Mouse (Mus musculus): ENCODE measurements around the gene Klrd1. TPM values are rescaled to one million over a fixed set of nuclear protein-coding genes. Genes with fewer than 3 reads are reported as not detected.
A peak's percentile ranks its signal among the peaks of the same experiment; 100 is the strongest.

Gene Klrd1
- polyA plus RNA-seq, 1 experiment from 2014 or later: 0.53 TPM

DNA sequence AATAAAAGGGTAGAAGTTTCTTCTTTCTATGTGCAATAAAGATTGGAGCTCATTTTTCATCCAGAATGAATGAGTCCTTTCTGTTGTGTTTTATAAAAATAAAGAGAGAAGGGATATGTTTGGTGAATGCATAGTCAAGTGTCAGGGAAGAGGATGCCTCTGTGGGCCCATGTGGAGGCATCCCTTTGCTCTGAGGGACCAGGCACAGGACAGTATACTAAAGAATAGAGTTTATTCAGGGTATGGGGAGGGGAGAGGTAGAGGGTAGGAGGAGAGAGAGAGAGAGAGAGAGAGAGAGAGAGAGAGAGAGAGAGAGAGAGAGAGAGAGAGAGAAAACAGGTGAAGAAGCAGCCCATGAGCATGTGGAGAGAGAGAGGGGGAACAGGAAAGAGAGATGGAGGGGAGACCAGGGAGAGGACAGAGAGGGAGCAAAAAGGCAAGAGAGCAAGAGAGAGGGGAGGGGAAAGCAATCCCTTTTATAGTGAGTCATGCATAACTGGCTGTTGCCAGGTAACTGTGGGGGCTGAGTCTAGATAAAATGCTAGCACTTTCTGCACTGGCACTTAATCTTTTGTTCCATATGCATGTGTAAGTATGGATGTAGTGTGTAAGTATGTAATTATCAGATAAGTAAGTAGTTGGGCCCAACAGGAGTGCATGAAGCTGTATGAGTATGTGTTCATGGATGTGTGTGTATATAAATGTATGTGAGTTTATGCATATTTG, 34.1 kb upstream of the Klrd1 start:
- Histone ChIP-seq H3K9me3 (ENCODE audit: control insufficient read depth, low read length) (no peaks in the 10 kb centered on the region), H3K4me3 (ENCODE audit: low read depth, low read length) (no peak overlapping the region), H3K36me3 (ENCODE audit: control insufficient read depth, insufficient read depth, low read length) (no peaks in the 10 kb centered on the region), H3K27ac (replicated peaks) (no peak overlapping the region), H3K4me2 (replicated peaks; ENCODE audit: low read depth) (no peak overlapping the region), H3K27me3 (ENCODE audit: control insufficient read depth, insufficient read depth, low read length) (no peaks in the 10 kb centered on the region), H3K9ac (ENCODE audit: low read length) (no peak overlapping the region), H3K4me1 (replicated peaks; ENCODE audit: control insufficient read depth, insufficient read depth) (no peaks in the 10 kb centered on the region)
- TF ChIP-seq CTCF (IDR thresholded peaks at IDR 0.05; ENCODE audit: low read depth): no peak
- no peak for TF ChIP-seq EP300 (optimal IDR thresholded peaks at IDR 0.05)
- DNase-seq (ENCODE audit: low spot score): no peak
- 0 out of 2 replicates have a peak, but pooled peaks have one; percentile 35 for ATAC-seq (ENCODE audit: low FRiP score, low TSS enrichment)

DNA sequence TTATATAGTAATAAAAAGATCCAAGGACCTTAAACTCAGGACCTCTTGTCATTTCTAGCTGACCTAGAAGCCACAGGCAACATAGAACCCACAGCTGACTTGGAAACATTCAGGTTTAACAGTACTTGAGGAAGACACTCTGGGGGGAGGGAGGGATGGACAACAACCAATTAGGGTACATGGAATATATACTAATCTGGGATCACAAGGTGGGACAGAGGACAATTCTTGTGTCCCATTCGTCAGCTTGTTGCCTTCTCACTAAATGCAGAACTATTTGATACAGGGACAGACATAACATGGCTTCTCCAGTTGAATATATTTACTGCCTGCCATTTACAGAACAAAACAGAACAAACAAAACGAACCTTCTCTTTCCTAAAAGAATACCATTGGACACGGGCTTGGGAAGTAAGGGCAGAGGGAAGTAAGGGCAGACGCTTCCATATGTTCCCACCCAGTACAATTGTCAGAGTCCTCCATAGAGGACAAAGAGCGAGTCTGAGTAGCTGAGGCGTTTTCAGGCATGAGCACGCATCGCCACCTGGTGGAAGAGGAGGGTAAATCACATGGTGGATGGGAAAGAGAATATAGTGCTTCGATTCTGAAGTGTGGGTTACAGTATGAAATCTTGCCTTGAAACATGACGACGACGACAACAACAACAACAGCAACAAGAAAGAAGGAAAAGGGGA, 32.5 kb upstream of the Klrd1 start:
- Histone ChIP-seq H3K9ac (ENCODE audit: low read length) (no peak overlapping the region), H3K27me3 (ENCODE audit: control insufficient read depth, insufficient read depth, low read length) (no peaks in the 10 kb centered on the region), H3K4me1 (replicated peaks; ENCODE audit: control insufficient read depth, insufficient read depth) (no peaks in the 10 kb centered on the region), H3K36me3 (ENCODE audit: control insufficient read depth, insufficient read depth, low read length) (no peaks in the 10 kb centered on the region), H3K4me2 (replicated peaks; ENCODE audit: low read depth) (no peak overlapping the region), H3K27ac (replicated peaks) (no peak overlapping the region), H3K4me3 (ENCODE audit: low read depth, low read length) (no peak overlapping the region), H3K9me3 (ENCODE audit: control insufficient read depth, low read length) (no peaks in the 10 kb centered on the region)
- peak; percentile 97 for TF ChIP-seq CTCF (IDR thresholded peaks at IDR 0.05; ENCODE audit: low read depth)
- TF ChIP-seq EP300 (optimal IDR thresholded peaks at IDR 0.05): no peak
- 13% methylated on average over 12 of the region's 12 CpGs for WGBS
- DNase-seq (ENCODE audit: low spot score) (peak; percentile 77), ATAC-seq (ENCODE audit: low FRiP score, low TSS enrichment) (peak; percentile 70; the same call in 1 of the 2 replicates)

DNA sequence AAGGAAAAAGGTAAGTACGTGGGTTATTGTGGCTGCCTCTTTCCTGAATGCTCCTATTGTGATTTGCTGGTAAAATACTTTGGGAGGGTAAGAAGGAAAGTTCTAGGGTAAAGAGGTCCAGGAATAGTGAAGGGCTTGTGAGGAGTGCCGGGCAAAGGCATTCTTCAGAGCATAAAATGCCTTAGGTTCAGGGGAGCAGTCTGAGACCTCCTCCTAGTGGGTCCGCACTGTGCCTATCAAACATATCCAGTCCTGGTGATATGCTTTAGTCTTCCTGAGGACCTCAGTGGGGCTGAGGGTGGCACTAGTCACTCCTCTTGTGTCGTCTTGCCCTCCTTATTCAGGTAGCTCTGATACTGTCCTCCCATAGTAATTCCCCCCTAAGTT, 31.9 kb upstream of the Klrd1 start:
- Histone ChIP-seq H3K27ac (replicated peaks) (no peak overlapping the region), H3K4me2 (replicated peaks; ENCODE audit: low read depth) (no peak overlapping the region), H3K4me1 (replicated peaks; ENCODE audit: control insufficient read depth, insufficient read depth) (no peaks in the 10 kb centered on the region), H3K4me3 (ENCODE audit: low read depth, low read length) (no peak overlapping the region), H3K9ac (ENCODE audit: low read length) (no peak overlapping the region), H3K36me3 (ENCODE audit: control insufficient read depth, insufficient read depth, low read length) (no peaks in the 10 kb centered on the region), H3K27me3 (ENCODE audit: control insufficient read depth, insufficient read depth, low read length) (no peaks in the 10 kb centered on the region), H3K9me3 (ENCODE audit: control insufficient read depth, low read length) (no peaks in the 10 kb centered on the region)
- TF ChIP-seq EP300 (optimal IDR thresholded peaks at IDR 0.05) (no peak), CTCF (IDR thresholded peaks at IDR 0.05; ENCODE audit: low read depth) (no peak)
- DNase-seq (ENCODE audit: low spot score) (no peak), ATAC-seq (ENCODE audit: low FRiP score, low TSS enrichment) (no peak)
- 61% methylated on average over 4 of the region's 4 CpGs for WGBS

DNA sequence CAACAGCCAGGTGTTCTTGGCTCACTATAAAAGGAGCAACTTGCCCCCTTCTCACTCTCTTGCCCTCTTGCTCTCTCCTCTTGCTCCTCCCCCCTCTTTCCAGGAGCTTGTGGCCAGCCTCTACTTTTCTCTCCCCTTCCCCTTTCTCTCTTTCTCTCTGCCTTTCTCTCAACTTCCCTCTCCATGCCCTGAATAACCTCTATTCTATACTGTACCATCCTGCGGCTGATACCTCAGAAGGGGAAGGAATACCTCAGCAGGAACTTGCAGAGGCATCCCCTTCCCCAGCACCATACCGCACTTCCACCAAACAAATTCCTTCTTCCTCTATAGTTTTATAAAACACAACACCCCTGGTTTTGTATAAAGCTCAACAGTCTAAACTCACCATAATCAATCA, 26.3 kb upstream of the Klrd1 start:
- H3K4me2 ChIP-seq (replicated peaks; ENCODE audit: low read depth): no peak overlapping the region
- H3K27ac ChIP-seq (replicated peaks): no peak overlapping the region
- no peaks in the 10 kb centered on the region for H3K36me3 ChIP-seq (ENCODE audit: control insufficient read depth, insufficient read depth, low read length)
- H3K4me1 ChIP-seq (replicated peaks; ENCODE audit: control insufficient read depth, insufficient read depth): no peaks in the 10 kb centered on the region
- DNase-seq (ENCODE audit: low spot score) (no peak), ATAC-seq (ENCODE audit: low FRiP score, low TSS enrichment) (no peak)
- no peaks in the 10 kb centered on the region for H3K9me3 ChIP-seq (ENCODE audit: control insufficient read depth, low read length)
- H3K27me3 ChIP-seq (ENCODE audit: control insufficient read depth, insufficient read depth, low read length): no peaks in the 10 kb centered on the region
- no peak for TF ChIP-seq CTCF (IDR thresholded peaks at IDR 0.05; ENCODE audit: low read depth)
- no peak for TF ChIP-seq EP300 (optimal IDR thresholded peaks at IDR 0.05)
- H3K9ac ChIP-seq (ENCODE audit: low read length): no peak overlapping the region
- no peak overlapping the region for H3K4me3 ChIP-seq (ENCODE audit: low read depth, low read length)
- 83% methylated on average over 2 of the region's 2 CpGs for WGBS

DNA sequence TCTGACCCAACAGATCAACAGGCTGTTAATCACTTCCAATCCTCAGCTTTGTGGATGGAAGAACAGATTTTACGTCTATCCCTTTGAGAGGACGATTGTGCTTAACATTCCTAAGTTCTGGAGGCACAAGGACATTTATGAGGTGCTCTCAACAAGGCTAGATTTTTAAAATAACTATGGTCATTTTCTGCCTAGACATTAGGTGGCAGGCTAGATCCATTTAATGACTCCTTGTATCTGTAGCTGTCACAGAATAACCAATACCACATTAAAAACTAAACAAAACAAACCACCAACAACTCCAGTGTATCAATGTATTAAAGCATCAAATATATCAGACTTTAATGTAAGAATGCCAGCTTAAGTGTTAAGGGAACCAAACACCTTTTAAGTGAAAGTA, 16.3 kb upstream of the Klrd1 start:
- Histone ChIP-seq H3K4me1 (replicated peaks; ENCODE audit: control insufficient read depth, insufficient read depth) (no peaks in the 10 kb centered on the region), H3K9me3 (ENCODE audit: control insufficient read depth, low read length) (no peaks in the 10 kb centered on the region), H3K36me3 (ENCODE audit: control insufficient read depth, insufficient read depth, low read length) (no peaks in the 10 kb centered on the region), H3K27ac (replicated peaks) (no peak overlapping the region), H3K27me3 (ENCODE audit: control insufficient read depth, insufficient read depth, low read length) (no peaks in the 10 kb centered on the region), H3K4me3 (ENCODE audit: low read depth, low read length) (no peak overlapping the region), H3K9ac (ENCODE audit: low read length) (no peak overlapping the region), H3K4me2 (replicated peaks; ENCODE audit: low read depth) (no peak overlapping the region)
- DNase-seq (ENCODE audit: low spot score) (no peak), ATAC-seq (ENCODE audit: low FRiP score, low TSS enrichment) (no peak)
- 24% methylated on average over 2 of the region's 2 CpGs for WGBS
- TF ChIP-seq CTCF (IDR thresholded peaks at IDR 0.05; ENCODE audit: low read depth) (peak; percentile 62), EP300 (optimal IDR thresholded peaks at IDR 0.05) (no peak)

DNA sequence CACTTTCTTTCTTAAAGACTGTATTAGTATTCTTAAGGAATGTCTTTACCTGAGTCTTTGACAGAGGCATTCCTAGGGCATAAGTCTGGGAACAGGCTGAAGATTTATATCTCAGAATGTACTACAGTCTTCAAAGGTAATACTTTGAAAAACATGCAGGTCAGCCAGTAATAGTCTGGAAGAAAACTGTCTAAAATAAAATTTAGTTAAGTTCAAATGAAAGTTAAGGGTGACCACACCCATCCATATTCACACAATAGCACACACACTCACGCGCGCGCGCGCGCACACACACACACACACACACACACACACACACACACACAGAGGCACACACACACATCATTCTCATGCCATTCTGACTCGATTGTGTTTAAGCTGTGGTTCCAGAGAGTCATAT, 14.0 kb upstream of the Klrd1 start, which contains the start of gene Klre1:
TSS of gene Klre1 (plus strand) at position 301 of the 400 bp plus-strand sequence.
- TF ChIP-seq EP300 (optimal IDR thresholded peaks at IDR 0.05): no peak
- TF ChIP-seq CTCF (IDR thresholded peaks at IDR 0.05; ENCODE audit: low read depth): no peak
- Histone ChIP-seq H3K9ac (ENCODE audit: low read length) (no peak within 1 kb of the TSS), H3K4me1 (replicated peaks; ENCODE audit: control insufficient read depth, insufficient read depth) (no peaks in the 10 kb centered on the region), H3K27me3 (ENCODE audit: control insufficient read depth, insufficient read depth, low read length) (no peaks in the 10 kb centered on the region), H3K9me3 (ENCODE audit: control insufficient read depth, low read length) (no peaks in the 10 kb centered on the region), H3K4me2 (replicated peaks; ENCODE audit: low read depth) (no peak within 1 kb of the TSS), H3K4me3 (ENCODE audit: low read depth, low read length) (no peak within 1 kb of the TSS), H3K36me3 (ENCODE audit: control insufficient read depth, insufficient read depth, low read length) (no peaks in the 10 kb centered on the region), H3K27ac (replicated peaks) (no peak within 1 kb of the TSS)
- ATAC-seq (ENCODE audit: low FRiP score, low TSS enrichment) (no peak), DNase-seq (ENCODE audit: low spot score) (no peak)
- WGBS: 90% methylated on average over 8 of the region's 8 CpGs
